Mouse (Mus musculus) left cerebral cortex, postnatal 36 days (tissue): ENCODE measurements around the gene Mif4gd. TPM values are rescaled to one million over a fixed set of nuclear protein-coding genes. Genes with fewer than 3 reads are reported as not detected.

Source experiments
- DNase-seq, 2 experiments: peaks; one replicate each; pipeline ENCODE4 v3.0.0; 2021 to 2022; ENCODE audit warnings: low spot score in 2 of 2, mixed read lengths in 1 of 2
- intact Hi-C: fragments of 180-260 bp; cut with DNase I; formaldehyde crosslinking; loops from one replicate; pipeline ENCODE4 v1.15.1; 2025
- total RNA-seq, 2 experiments: library from RNA; stranded (reverse); gene quantifications; 2 replicates each; pipeline ENCODE4 v1.2.3; 2021

Gene Mif4gd
- total RNA-seq, 2 experiments from 2014 or later: 15.1 to 18.1 TPM

- no peak for DNase-seq
- intact Hi-C loops: no loop called here
Observed at GRCm38 (mm10) chr11:115635484-115635883, 22.7 kb upstream of the Mif4gd start.

GRCm38 (mm10) chr11:115635041-115635440, 22.3 kb upstream of the Mif4gd start:
- intact Hi-C loops: no loop called here
- no peak for DNase-seq

GRCm38 (mm10) chr11:115634109-115634508, 21.3 kb upstream of the Mif4gd start:
- intact Hi-C loops: no loop called here
- DNase-seq: no peak

- no peak for DNase-seq
- intact Hi-C loops: no loop called here
Observed at GRCm38 (mm10) chr11:115632862-115633261, 20.1 kb upstream of the Mif4gd start.

- intact Hi-C loops: no loop called here
- DNase-seq: no peak
Observed at GRCm38 (mm10) chr11:115632247-115632646, 19.5 kb upstream of the Mif4gd start.

GRCm38 (mm10) chr11:115631505-115631890, 18.7 kb upstream of the Mif4gd start:
- no peak for DNase-seq
- intact Hi-C loops: no loop called here

GRCm38 (mm10) chr11:115630532-115631504, 18.0 kb upstream of the Mif4gd start:
- intact Hi-C loops: no loop called here
- no peak for DNase-seq

GRCm38 (mm10) chr11:115629734-115630531, 17.2 kb upstream of the Mif4gd start:
- intact Hi-C loops: no loop called here
- DNase-seq: no peak

- no peak for DNase-seq
- intact Hi-C loops: no loop called here
Observed at GRCm38 (mm10) chr11:115628465-115629101, 15.8 kb upstream of the Mif4gd start.

- DNase-seq: peak; percentile 99
- intact Hi-C loops: no loop called here
Observed at GRCm38 (mm10) chr11:115627705-115628464, 15.1 kb upstream of the Mif4gd start, which contains the start of gene Slc25a19. TSS of gene Slc25a19 (minus strand) at chr11:115628295.

- DNase-seq: no peak
- intact Hi-C loops: no loop called here
Observed at GRCm38 (mm10) chr11:115626824-115627616, 14.3 kb upstream of the Mif4gd start.

GRCm38 (mm10) chr11:115625877-115626276, 13.1 kb upstream of the Mif4gd start:
- intact Hi-C loops: no loop called here

GRCm38 (mm10) chr11:115623487-115624070, 10.8 kb upstream of the Mif4gd start:
- intact Hi-C loops: no loop called here
- no peak for DNase-seq

More at GRCm38 (mm10) chr11:115625877-115626276, 13.1 kb upstream of the Mif4gd start:
- DNase-seq: no peak

GRCm38 (mm10) chr11:115619949-115620348, 7.2 kb upstream of the Mif4gd start:
- DNase-seq: no peak
- intact Hi-C loops: no loop called here

GRCm38 (mm10) chr11:115618732-115619516, 6.2 kb upstream of the Mif4gd start:
- no peak for DNase-seq
- intact Hi-C loops: no loop called here

GRCm38 (mm10) chr11:115618001-115618400, 5.2 kb upstream of the Mif4gd start:
- DNase-seq: no peak
- intact Hi-C loops: no loop called here

GRCm38 (mm10) chr11:115616893-115617292, 4.1 kb upstream of the Mif4gd start:
- intact Hi-C loops: no loop called here
- DNase-seq: no peak
